Mouse (Mus musculus): ENCODE data around the gene Alkbh3.

Gene Alkbh3

DNA sequence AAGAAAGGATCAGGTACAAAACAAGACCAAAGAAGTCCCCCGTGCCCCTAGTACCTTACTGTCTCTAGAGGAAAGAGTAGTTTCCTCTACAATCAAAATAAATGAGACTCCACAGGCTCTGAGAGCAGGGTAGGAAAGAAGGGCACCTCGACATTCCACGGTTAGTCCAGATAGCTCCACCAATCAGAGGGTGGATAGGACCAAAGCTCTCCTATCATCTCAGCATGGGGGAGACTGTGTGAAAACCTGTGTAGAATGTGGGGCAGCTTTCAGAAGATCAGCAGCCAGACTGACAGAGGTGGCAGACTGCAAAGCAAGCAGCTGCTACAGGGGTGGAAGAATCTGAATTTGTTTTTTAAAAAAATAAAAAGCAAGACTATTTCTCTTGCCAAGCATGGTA, 17.8 kb downstream of the Alkbh3 start:
- DNase-seq (ENCODE audit: low spot score) = no peak

DNA sequence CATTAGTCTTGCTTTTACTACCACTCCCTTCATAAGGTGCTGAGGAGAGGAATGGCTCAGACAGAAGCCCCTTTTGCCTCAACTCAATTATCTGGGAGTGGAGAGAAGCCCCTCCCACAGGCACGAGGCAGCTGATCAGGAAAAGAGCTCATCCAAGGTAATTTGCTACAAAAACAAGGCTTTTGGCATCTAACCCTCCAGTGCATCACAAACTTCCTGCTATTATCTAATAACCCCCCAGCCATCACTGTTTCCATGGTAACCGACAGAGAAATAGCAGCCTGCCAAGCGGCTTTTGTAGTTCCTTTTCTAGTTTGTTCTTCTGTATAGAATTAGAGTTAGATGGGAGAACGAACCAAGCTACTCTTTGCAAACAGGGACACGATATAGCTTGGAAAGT, 18.3 kb downstream of the Alkbh3 start:
- DNase-seq (ENCODE audit: low spot score) = no peak

DNA sequence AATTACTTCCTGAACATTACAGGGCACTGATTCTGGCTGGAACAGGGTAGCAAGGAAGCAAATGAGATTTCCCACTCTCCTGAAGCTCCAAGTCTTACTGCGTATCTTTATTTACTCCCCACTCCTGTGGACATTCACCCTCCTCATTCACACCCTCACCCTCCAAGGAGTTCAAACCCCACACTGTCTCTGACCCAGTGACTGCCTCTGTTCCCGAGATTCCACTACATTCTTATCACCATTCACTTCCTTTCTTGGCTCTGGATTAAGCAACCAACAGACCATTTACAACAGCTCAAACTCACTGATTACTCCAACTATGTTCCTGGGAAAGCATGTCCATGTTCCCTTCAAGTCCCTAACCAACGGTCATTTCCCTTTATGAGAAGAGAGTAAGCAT, 19.3 kb downstream of the Alkbh3 start:
- no peak for DNase-seq (ENCODE audit: low spot score)

DNA sequence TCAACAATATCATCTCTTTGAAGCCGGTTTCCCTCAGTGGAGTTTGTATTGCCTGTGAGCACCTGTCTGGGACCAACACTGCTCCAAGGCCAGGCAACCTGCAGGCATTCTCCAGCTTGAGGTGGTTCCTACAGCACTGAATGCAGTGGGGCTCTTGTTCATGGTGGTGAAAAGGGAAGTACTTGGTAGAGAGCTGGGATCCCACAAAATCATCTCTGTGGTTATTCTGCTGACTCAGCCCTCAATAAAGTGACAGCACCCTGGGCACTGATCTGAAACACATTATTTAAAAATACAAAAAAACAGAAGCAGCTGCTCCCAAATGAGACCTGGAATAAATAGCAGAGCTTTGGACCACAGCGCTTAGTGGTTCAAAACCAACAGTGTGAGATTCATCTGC, 22.2 kb downstream of the Alkbh3 start:
- DNase-seq (ENCODE audit: low spot score) = no peak

DNA sequence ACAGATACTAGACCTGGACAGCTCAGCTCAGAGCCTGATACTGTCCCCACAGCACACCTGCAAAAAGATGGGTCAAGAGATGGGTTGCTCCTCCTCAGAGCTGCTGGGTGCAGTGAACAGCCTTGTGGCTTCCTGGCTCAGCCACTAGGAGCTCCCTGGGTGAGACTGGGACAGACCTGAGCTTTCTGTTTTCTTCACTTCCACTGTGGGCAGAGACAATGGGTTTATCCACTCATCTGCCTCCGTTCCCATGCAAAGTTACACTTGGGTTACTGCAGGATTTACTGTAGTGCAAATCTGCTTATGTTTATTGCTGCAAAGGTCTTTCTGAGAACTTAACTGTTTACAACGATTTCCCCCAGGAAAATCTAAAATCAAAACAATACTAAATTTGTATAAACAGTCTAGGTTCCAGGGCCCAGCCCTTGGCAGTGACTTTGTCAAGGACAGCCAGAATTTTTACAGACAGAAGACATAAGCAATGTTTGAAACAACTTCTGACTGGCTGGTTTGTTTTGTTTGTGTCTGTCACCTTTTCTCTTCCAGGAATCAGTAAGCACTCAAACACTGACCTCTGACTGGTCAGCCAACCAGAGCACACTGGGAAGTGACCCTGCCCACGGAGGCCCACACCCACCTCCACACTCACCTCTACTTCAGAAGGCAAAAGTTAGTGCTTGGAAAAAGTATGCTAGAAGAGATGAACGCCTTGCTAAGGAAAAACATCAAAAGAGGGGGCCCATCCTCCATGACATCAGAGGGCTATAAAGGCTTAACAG, 28.0 kb downstream of the Alkbh3 start:
- DNase-seq (ENCODE audit: low spot score) = peak; percentile 14

DNA sequence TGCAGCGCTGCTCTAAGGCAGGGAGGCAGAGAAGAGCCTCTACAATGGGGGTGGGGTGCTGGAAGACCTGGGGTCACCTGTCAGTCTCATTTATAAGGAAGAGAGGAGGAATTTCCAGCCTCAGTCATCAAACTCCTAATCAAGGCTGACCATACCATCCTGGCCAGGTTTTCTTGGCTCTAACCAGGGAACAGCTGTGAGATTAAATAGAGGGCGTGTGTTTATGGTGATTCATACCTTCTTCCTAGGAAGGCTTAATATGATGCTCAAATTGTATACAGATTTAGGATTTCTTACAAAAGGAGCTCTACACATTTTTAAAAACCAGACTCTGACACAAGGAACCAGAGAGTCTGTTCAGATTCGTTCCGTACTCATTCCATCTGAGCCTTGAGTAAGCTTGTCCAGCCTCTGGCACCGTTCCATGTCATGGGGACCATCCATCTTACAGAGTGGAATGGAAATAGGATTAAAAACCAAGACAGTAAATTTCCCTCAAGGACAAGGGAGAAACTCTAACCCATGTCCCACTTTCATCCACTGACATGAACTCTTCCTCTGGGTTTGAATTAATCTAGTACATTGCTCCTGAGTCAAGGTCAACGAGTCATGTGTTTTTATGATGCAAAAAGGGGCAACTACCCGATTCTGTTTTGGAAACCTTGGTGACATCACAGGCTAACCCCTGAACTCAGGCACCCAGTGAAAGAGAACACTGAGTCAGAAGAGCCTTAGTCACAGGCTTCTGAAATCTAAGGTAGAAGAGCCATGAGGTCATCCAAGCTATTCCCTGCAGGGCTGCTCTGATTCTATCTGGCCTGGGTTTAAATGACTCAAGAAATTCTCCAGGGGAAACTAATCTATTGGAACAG, 31.1 kb downstream of the Alkbh3 start:
- no peak for DNase-seq (ENCODE audit: low spot score)

DNA sequence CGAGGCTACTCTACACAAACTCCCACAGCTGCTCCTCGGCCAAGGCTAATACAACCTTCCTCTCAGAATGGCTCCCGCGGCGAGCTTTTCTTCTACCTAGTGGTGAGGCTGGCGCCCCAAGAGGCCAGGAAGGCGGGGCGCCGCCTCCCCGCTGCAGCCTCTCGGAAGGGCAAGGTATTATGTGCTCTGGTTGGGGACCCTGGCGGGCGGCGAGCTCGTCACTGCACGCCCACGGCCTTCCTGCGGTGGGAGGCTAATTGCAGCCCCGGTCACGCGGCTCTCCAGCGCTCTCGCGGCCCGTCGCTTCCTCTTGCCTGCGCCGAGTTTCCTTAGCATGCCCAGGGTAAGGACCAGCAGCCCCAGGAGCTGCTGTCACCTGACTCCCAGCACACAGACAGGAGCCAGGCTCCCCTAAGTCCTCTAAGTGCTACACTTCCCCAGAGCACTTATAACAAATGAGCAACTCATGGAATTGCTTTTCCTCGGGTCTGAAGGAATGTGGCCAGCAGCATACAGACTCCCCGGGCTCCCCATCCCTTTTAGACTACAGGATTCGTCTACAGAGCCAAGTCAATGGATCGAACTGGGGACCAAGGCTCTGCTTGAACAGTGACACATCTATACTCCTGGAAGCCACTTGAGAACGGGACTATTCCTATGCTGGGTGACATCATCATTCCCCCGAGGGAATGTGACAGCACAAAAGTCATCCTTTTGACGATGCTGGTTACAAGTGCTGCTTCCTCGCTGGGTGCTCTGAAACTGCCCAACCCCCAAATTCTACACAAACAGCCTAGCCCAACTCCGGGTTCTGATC, 34.0 kb downstream of the Alkbh3 start:
- DNase-seq (ENCODE audit: low spot score) = peak; percentile 48

DNA sequence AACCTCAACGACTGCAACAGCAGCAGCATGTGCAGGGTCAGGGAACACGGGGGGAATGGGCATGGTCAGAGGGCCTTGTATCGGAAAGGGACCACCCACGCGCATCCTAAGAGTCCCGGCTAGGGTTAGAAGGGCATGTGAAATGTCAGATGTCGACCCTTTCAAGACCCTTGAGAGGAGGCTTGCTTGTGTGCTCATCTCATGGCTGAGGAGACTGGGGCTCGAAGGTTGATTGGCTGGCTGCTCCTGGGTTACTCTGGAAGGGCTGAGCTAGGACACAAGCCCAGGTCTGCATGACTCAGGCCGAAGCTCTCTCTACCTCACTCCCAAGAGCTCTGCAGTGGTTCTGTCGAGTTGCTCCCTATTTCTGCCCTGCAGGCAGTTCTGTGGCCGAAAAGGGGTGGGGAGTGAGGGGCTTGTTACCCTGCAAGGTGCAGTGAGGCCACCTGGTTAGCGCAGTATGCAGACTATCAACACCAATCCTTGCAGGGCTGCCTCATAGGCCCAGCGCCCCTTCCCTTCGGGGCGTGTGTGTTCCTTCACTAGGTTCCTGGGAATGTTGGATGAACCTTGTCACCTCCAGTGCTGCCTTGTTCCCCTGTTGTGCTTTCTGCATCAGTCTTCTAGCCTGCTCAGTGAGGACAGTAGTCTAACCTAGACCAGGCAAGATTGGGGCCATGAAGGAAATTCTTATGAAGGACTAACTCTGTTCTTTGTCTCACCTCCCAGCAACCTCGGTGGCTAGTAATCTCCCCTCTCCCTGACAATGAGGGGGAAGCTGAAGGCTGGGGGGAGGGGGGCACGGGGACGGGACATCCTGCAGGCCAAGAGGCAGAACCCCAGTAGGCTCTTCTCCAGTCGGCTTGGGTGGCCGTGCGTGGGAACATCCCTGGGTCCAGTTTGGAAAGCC, 34.8 kb downstream of the Alkbh3 start:
- DNase-seq (ENCODE audit: low spot score) = no peak

DNA sequence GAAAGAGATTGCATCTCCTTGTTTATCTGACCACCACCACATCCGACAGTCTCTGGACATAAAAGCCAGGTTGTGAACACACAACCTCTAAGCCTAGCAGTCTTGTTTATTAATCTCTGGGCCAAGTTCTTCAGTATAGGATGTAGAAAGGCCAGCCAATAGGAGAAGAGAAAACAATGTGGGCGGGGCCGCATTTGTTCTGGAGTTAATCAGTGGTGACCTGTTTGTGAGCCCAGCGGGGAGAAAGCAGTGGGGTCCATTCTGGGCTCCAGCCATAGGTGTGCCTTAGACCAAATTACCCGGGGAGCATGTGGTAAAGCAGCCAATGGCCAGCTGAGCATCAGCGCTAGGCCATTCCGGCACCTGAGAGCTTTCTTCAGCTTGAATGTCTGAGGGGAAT, 35.6 kb downstream of the Alkbh3 start:
- no peak for DNase-seq (ENCODE audit: low spot score)

DNA sequence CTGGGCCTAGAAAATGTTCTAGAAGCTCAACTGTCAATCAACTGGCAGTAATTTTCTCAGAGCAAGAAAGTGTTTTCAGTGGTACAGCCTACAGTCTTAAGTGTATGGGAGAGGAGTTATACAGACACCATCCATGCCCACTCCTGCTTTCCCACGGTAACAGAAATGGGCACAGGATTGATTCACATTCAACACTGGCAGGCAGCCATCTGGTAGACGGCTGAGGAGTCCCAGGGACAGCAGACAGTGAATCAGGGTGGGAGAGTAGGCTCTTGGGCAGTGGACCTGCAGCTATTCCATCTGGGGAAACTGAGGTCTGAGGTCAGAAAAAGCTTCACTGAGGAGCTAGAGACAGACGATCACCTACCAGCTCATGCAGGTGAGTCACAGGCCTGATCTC, 39.0 kb downstream of the Alkbh3 start:
- no peak for DNase-seq (ENCODE audit: low spot score)

DNA sequence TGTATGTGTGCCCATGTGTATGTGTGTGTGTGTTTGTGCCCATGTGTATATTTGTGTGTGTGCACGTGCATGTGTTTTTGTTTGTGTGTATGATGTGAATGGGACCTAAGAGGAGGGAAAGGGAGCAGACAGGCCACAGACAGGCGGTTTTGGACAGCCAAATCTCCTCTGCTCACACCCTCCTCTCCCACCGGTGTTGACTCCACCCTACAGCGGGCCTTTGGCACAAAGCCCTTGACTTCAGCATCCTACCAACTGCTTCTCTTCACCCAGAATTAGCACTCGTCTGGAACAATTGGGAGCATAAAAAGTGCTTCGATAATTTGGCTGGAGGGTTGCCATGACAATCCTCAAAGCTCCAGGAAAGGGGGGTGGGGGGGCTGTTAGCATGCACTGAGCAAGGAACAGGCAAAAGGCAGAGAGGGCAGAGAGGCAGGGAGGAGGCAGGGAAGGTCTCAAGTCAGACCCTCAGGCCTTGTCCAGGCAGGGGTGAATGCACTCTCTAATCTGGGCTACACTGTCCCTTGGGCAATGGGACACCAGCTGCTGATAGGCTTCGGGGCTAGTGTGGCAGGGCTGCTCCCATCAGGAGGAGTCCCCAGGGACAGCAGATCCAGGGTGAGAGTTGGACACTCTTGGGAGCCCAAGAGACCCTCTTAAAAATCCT, 46.0 kb downstream of the Alkbh3 start:
- peak; percentile 22 for DNase-seq (ENCODE audit: low spot score)

DNA sequence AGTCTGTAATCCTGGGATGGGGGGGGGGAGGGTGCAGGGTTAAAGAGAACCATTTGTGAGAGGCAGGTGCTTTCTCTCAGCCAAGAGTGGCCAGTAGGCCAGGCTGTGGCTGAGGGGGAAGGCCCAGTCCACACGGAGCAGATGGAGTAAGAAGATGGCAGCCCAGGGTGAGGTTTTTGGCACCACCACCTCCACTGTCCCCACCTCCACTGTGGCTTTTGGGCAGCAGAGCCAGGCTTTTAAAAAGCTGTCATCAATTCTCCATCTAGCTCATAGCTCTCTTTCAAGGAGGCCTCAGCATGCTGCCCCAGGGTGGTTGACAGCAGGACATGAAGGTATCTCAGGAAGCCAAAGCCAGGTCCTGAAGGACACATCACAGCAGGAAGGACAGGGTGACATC, 46.8 kb downstream of the Alkbh3 start:
- no peak for DNase-seq (ENCODE audit: low spot score)

DNA sequence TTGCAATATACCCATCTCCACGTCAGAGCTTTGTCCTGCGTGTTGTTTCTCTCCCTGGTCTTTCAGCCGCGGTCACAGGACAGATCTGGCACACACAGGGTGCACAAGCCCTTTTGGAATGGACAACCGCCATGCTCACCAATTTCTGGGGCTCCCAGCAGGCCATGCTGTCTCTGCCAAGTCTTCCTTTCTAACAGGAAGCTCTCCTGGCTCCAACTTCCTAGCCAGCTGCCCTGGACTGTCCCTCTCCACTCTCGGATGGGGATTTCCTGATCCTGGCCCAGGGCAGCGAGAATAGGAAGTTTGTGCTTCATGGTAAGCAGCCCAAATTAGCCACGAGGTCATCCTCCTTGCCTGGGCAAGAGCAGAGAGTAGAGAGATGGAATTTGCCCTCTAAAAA, 48.9 kb downstream of the Alkbh3 start:
- DNase-seq (ENCODE audit: low spot score) = no peak

DNA sequence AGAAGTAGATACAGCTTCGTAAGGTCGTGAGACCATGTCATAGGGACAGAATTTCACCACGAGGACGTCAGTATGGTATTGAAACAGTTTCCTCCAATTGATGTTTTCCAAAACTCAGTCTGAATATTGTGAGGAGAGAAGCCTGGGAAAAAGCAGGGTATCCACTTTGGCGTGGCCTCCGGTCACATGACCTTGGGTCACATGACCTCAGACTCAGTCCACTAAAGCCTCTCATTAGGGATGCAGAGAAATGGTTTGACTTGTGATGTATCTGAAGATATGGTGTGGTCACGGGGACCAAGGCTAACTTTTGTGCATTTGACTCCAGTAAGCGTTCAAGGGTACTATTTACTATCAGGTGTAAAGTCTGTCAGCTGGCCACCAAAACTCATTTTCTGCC, 51.3 kb downstream of the Alkbh3 start:
- no peak for DNase-seq (ENCODE audit: low spot score)

DNA sequence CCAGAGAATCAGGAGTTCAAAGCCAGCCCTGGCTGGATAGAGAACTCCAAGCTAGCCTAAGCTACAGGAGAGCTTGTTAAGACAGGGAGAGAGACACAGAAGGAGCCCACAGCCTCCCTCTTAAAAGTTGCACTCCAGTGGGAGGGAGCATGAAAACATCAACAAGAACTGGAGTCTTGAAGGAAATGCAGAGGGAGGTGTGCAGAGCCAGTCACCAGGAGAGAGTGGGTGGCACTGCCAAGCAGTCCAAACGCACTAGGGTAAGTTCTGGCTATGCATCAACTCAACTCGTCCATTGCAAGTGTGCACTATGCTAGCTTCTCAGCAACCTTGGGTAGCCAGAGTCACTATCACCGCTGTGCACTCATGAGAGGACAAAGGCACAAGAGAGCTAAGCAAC, 52.4 kb downstream of the Alkbh3 start:
- no peak for DNase-seq (ENCODE audit: low spot score)

DNA sequence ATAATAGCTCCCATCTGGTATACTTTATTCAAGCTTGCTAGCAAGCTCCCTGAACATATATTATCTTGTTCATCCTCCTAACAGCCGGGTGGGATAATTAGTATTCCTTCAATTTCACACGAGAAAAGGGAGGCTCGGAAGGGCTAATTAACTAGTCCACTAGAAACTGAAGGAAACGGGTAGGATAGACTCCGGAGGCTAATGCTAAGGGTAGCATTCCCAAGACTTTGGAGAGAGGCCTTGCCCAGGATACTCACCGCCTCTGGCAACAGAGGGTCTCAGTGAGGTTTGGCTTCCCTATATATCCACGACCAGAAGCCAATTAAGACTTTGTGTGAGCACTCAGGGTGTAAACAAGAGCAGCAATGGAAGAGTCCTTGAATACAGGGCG, 52.8 kb downstream of the Alkbh3 start:
- no peak for DNase-seq (ENCODE audit: low spot score)

DNA sequence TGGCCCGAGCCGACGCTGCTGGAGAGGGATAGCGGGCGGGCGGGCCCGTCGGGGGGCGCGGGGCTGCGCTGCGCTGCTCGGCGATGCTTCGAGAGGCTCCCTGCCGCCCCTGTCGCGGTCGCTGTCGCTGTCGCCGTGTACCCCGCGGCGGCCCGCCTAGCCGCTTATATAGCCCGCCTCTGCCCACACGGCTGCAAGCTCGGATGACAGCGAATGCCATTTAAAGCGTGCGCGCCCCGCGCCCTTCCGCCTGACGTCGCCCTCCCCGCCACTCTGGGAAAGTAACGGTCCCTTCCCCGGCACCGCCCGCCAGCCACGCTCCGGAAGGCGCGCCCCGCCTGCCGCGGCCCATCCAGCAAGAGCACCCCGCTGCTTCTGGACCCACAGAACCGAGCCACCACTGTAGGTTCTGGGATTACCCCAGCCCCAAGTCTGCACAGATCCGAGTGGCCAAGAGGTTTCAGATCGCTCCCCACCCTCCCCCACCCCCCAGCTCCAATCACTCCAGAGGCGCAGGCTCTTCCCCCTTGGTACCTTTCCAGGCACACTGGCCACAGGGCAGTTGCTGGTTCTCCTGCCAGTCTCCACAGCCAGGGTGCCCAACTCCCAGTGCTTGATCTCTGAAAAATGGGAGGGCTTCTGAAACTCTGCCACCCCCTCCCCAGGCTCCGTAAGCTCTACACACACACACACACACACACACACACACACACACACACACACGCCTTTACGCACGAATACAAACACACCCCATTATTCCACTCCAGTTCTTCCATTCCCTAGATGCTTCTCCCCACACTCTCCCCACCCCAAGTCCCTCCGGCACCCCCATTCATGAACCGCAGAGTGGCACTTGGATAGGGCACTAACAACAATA, 53.5 kb downstream of the Alkbh3 start, which contains the start of gene Gm13889:
Gene Gm13889, minus strand, starts transcription at position 294 of the 877 bp plus-strand sequence.
- peak; percentile 69 for DNase-seq (ENCODE audit: low spot score)

DNA sequence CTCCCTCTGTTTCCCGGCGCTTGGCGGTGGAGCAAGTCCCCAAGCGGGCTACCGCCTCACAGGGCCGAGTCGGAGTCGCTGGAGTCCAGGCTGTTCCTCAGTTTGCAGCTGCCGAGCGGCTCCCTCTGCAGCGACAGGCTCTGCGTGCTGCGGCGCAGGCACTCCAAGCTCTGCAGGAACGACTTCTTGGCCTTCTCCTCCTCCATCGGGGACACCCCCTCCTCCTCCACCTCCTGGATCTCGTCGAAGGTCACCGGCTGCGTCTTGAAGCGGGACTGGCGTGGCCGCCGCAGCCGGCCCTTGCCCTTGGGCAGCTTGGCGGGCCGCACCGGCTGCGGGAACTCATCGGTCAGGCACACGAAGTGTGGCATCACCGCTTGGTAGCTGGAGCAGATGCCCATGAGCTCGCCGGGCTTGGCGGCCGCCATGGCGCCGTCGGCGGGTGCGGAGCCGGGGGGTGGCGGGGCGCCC, 54.2 kb downstream of the Alkbh3 start:
- peak; percentile 47 for DNase-seq (ENCODE audit: low spot score)

DNA sequence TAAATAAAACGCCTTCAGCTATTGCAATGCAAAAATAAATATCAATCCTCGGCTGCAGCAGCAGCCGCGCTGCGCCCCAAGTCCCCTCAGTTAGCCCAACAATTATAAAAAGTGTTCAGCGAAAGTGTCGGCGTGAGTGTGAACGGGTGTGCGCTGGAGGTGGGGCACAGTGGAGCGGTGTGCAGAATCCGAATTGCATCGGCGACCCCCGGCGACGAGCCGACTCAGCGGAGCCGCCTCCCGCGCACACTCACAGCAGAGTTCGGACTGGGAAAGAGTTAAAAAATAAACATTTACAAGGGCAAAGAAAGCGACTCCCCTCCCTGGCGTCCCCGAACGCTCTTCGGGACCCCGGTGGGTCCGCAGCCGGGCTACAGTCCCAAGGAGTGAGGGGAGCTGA, 54.7 kb downstream of the Alkbh3 start:
- no peak for DNase-seq (ENCODE audit: low spot score)
